Mouse (Mus musculus) left cerebral cortex, postnatal 25 days (tissue): ENCODE measurements at regions not wholly inside any gene's neighbourhood (a gene's known extent, or its start where the extent isn't known, plus 50 kb on each side); places are given as distances from the start of the nearest gene placed in this dataset.
"Not testable (repeated sequence)": the region's sequence is repeated elsewhere in the genome, so short reads cannot be mapped to it uniquely, and the experiment has no call there.

Experiments
- DNase-seq, 2 experiments: peaks; one replicate each; pipeline ENCODE4 v3.0.0; 2022; ENCODE audit warnings: low spot score in 2 of 2, mixed read lengths in 1 of 2
- intact Hi-C: fragments of 180-260 bp; cut with DNase I; formaldehyde crosslinking; loops from one replicate; pipeline ENCODE4 v1.15.1; 2025

DNA sequence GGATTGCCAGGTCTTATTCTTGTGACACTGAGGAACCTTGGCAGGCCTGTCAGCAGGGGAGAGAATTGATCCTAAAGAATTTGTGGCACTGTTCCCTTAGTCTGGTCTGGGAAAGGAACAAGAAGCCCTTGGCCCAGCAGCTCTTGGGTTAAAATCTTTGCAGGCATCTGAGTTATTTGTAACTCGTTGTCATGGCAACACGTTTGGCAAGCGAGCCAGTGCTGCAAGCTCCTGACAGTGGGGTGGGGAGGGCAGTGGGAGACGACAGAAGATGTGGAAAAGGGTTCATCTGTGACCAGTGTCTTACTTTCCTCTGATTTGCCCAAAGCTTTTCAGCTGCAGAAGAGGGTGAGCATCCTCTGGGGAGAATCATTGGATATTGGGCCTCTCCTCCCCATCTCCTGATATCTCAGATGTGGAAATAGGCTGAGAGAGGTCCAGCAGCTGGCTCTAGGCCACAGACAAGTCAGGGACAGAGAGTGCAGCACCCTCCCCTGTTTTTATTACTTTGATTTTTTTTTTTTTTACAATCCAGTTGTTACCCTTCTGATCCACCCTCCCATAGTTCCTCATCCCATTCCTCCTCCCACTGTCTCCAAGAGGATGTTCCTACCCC is 92.4 kb upstream of the Huwe1 start:
- intact Hi-C loops, result not testable (repeated sequence)
- DNase-seq, result peak; percentile 62 to 73
